Mouse (Mus musculus): ENCODE measurements at regions not wholly inside any gene's neighbourhood (a gene's known extent, or its start where the extent isn't known, plus 50 kb on each side); places are given as distances from the start of the nearest gene placed in this dataset.
A peak's percentile ranks its signal among the peaks of the same experiment; 100 is the strongest.

GRCm38 (mm10) chr11:33061570-33061969 is 85.6 kb downstream of the Fgf18 start:
- Histone ChIP-seq H3K9ac (no peak overlapping the region), H3K4me2 (no peak overlapping the region), H3K4me3 (replicated peaks) (no peak overlapping the region), H3K27me3 (replicated peaks) (no peaks in the 10 kb centered on the region), H3K9me3 (no peaks in the 10 kb centered on the region), H3K4me1 (no peaks in the 10 kb centered on the region), H3K27ac (no peak overlapping the region), H3K36me3 (no peaks in the 10 kb centered on the region)
- 79% methylated on average over 4 of the region's 4 CpGs for WGBS
- no peak for ATAC-seq (ENCODE audit: insufficient read depth, low FRiP score, low read depth)

- Histone ChIP-seq H3K4me1 (no peaks in the 10 kb centered on the region), H3K9me3 (no peaks in the 10 kb centered on the region), H3K36me3 (no peaks in the 10 kb centered on the region), H3K27me3 (replicated peaks) (no peaks in the 10 kb centered on the region), H3K4me2 (no peak overlapping the region), H3K9ac (no peak overlapping the region), H3K4me3 (replicated peaks) (no peak overlapping the region), H3K27ac (no peak overlapping the region)
- ATAC-seq (ENCODE audit: insufficient read depth, low FRiP score, low read depth), result no peak
- WGBS, result 54% methylated on average over 3 of the region's 3 CpGs
Observed at GRCm38 (mm10) chr11:33060352-33060751, 86.8 kb downstream of the Fgf18 start.

- Histone ChIP-seq H3K4me1 (no peaks in the 10 kb centered on the region), H3K27ac (no peak overlapping the region), H3K27me3 (replicated peaks) (no peaks in the 10 kb centered on the region), H3K4me2 (no peak overlapping the region), H3K4me3 (replicated peaks) (no peak overlapping the region), H3K9me3 (no peaks in the 10 kb centered on the region), H3K36me3 (no peaks in the 10 kb centered on the region), H3K9ac (no peak overlapping the region)
- ATAC-seq (ENCODE audit: insufficient read depth, low FRiP score, low read depth), result no peak
- 78% methylated on average over 12 of the region's 12 CpGs for WGBS
Observed at GRCm38 (mm10) chr11:33050216-33050615, 97.0 kb downstream of the Fgf18 start.

GRCm38 (mm10) chr11:33039854-33040792 is 107.1 kb downstream of the Fgf18 start:
- H3K9me3 ChIP-seq, result no peaks in the 10 kb centered on the region
- no peak overlapping the region for H3K27ac ChIP-seq
- 78% methylated on average over 10 of the region's 10 CpGs for WGBS
- H3K9ac ChIP-seq, result no peak overlapping the region
- H3K4me1 ChIP-seq, result no peaks in the 10 kb centered on the region
- H3K27me3 ChIP-seq (replicated peaks), result no peaks in the 10 kb centered on the region
- H3K4me3 ChIP-seq (replicated peaks), result no peak overlapping the region
- no peaks in the 10 kb centered on the region for H3K36me3 ChIP-seq
- no peak for ATAC-seq (ENCODE audit: insufficient read depth, low FRiP score, low read depth)
- H3K4me2 ChIP-seq, result no peak overlapping the region

GRCm38 (mm10) chr11:33036367-33036766 is 110.8 kb downstream of the Fgf18 start:
- no peak for ATAC-seq (ENCODE audit: insufficient read depth, low FRiP score, low read depth)
- Histone ChIP-seq H3K9me3 (no peaks in the 10 kb centered on the region), H3K4me1 (no peaks in the 10 kb centered on the region), H3K4me2 (no peak overlapping the region), H3K9ac (no peak overlapping the region), H3K4me3 (replicated peaks) (no peak overlapping the region), H3K27me3 (replicated peaks) (no peaks in the 10 kb centered on the region), H3K36me3 (no peaks in the 10 kb centered on the region), H3K27ac (no peak overlapping the region)
- 67% methylated on average over 4 of the region's 4 CpGs for WGBS

GRCm38 (mm10) chr11:33028920-33029319 is 118.3 kb downstream of the Fgf18 start:
- Histone ChIP-seq H3K36me3 (no peaks in the 10 kb centered on the region), H3K4me2 (no peak overlapping the region), H3K9ac (no peak overlapping the region), H3K4me3 (replicated peaks) (no peak overlapping the region), H3K27ac (no peak overlapping the region), H3K9me3 (no peaks in the 10 kb centered on the region), H3K27me3 (replicated peaks) (no peaks in the 10 kb centered on the region), H3K4me1 (no peaks in the 10 kb centered on the region)
- ATAC-seq (ENCODE audit: insufficient read depth, low FRiP score, low read depth), result no peak

- Histone ChIP-seq H3K9me3 (no peaks in the 10 kb centered on the region), H3K4me1 (no peaks in the 10 kb centered on the region), H3K27me3 (replicated peaks) (no peaks in the 10 kb centered on the region), H3K4me2 (no peak overlapping the region), H3K9ac (no peak overlapping the region), H3K36me3 (no peaks in the 10 kb centered on the region), H3K4me3 (replicated peaks) (no peak overlapping the region), H3K27ac (no peak overlapping the region)
- no peak for ATAC-seq (ENCODE audit: insufficient read depth, low FRiP score, low read depth)
- 91% methylated on average over 6 of the region's 6 CpGs for WGBS
Observed at GRCm38 (mm10) chr11:33027121-33027520, 120.1 kb downstream of the Fgf18 start.

- Histone ChIP-seq H3K9ac (no peak overlapping the region), H3K9me3 (no peaks in the 10 kb centered on the region), H3K4me1 (peaks cover 3% of the 10 kb centered on the region; the same call in 1 of the 2 replicates), H3K27me3 (replicated peaks) (no peaks in the 10 kb centered on the region), H3K27ac (peak overlapping the region; percentile 63; the same call in 1 of the 2 replicates), H3K36me3 (no peaks in the 10 kb centered on the region), H3K4me3 (replicated peaks) (no peak overlapping the region), H3K4me2 (no peak overlapping the region)
- ATAC-seq (ENCODE audit: insufficient read depth, low FRiP score, low read depth), result peak; percentile 56; the same call in 1 of the 2 replicates
- 67% methylated on average over 17 of the region's 17 CpGs for WGBS
Observed at GRCm38 (mm10) chr11:33013229-33014185, 133.7 kb downstream of the Fgf18 start.

- Histone ChIP-seq H3K9me3 (no peaks in the 10 kb centered on the region), H3K27ac (peak overlapping the region; percentile 63; the same call in 1 of the 2 replicates), H3K9ac (no peak overlapping the region), H3K4me3 (replicated peaks) (no peak overlapping the region), H3K27me3 (replicated peaks) (no peaks in the 10 kb centered on the region), H3K4me2 (no peak overlapping the region), H3K4me1 (peaks cover 3% of the 10 kb centered on the region; the same call in 1 of the 2 replicates), H3K36me3 (no peaks in the 10 kb centered on the region)
- ATAC-seq (ENCODE audit: insufficient read depth, low FRiP score, low read depth), result no peak
- 59% methylated on average over 14 of the region's 14 CpGs for WGBS
Observed at GRCm38 (mm10) chr11:33012384-33013160, 134.6 kb downstream of the Fgf18 start.

GRCm38 (mm10) chr11:33008611-33009010 is 138.6 kb downstream of the Fgf18 start:
- Histone ChIP-seq H3K27ac (no peak overlapping the region), H3K36me3 (no peaks in the 10 kb centered on the region), H3K4me1 (peaks cover 3% of the 10 kb centered on the region; the same call in 1 of the 2 replicates), H3K9me3 (no peaks in the 10 kb centered on the region), H3K4me2 (no peak overlapping the region), H3K9ac (no peak overlapping the region), H3K4me3 (replicated peaks) (no peak overlapping the region), H3K27me3 (replicated peaks) (no peaks in the 10 kb centered on the region)
- ATAC-seq (ENCODE audit: insufficient read depth, low FRiP score, low read depth), result no peak

- no peaks in the 10 kb centered on the region for H3K9me3 ChIP-seq
- WGBS, result 87% methylated on average over 11 of the region's 11 CpGs
- H3K36me3 ChIP-seq, result no peaks in the 10 kb centered on the region
- H3K4me1 ChIP-seq, result peaks cover under 1% of the 10 kb centered on the region; the same call in 1 of the 2 replicates
- no peak overlapping the region for H3K4me3 ChIP-seq (replicated peaks)
- no peak overlapping the region for H3K4me2 ChIP-seq
- no peak overlapping the region for H3K27ac ChIP-seq
- ATAC-seq (ENCODE audit: insufficient read depth, low FRiP score, low read depth), result no peak
- H3K27me3 ChIP-seq (replicated peaks), result no peaks in the 10 kb centered on the region
- no peak overlapping the region for H3K9ac ChIP-seq
Observed at GRCm38 (mm10) chr11:33007826-33008530, 139.2 kb downstream of the Fgf18 start.
